Mouse (Mus musculus) adrenal gland, postnatal 36 days (tissue): ENCODE measurements at regions not wholly inside any gene's neighbourhood (a gene's known extent, or its start where the extent isn't known, plus 50 kb on each side); places are given as distances from the start of the nearest gene placed in this dataset.

Source experiments
- DNase-seq, 2 experiments: peaks; one replicate each; pipeline ENCODE4 v3.0.0; 2021; ENCODE audit warnings: mixed read lengths in 1 of 2

- DNase-seq, result no peak
These were observed 413.3 kb upstream of the Castor2 start for GRCm38 (mm10) chr5:133686206-133686605.

DNA sequence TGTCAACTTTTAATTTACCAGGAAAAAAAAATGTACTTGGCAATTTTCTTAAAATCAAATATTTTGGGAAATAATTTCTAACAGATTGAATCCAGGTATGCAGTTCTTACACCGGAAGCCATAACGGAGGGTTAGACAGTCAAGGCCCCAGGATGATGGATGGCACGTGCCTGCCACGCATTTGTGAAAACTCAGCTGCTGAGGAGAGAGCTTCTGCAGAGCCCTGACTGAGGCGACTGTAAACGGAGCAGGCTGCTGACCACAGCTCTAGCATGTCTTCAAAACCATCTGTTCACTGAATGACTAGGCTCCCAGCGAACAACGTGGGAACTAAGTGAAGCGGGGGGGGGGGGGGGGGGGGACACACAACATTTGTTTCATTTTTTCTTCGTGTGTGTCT, 416.5 kb upstream of the Castor2 start:
- no peak for DNase-seq

- no peak for DNase-seq
These were observed 422.6 kb upstream of the Castor2 start for GRCm38 (mm10) chr5:133676791-133677450.

DNA sequence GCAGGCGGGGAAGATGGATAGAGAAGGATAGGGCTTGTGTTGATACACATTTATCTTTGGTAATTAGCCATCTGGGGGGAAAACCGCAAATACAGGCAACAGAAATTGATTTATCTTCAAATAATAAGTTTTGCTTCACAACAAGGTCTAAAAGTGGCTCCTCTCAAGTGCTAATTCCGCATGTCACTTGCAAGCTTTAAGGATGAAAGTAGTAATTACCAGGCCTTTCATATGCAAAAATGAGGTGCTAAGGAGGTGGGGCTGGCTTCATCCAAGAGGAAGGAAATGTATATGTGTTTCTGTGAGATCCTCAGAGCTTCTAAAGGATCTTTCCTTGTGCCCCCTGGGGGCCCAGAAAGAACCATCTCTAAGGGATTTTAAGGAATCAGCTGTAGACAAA, 423.9 kb upstream of the Castor2 start:
- DNase-seq, result no peak

- DNase-seq, result peak; percentile 71 to 72
These were observed 433.0 kb upstream of the Castor2 start for GRCm38 (mm10) chr5:133666473-133666872.

- DNase-seq, result no peak
These were observed 436.8 kb upstream of the Castor2 start for GRCm38 (mm10) chr5:133662474-133663256.

GRCm38 (mm10) chr5:133660351-133660750, 439.2 kb upstream of the Castor2 start:
- no peak for DNase-seq

DNA sequence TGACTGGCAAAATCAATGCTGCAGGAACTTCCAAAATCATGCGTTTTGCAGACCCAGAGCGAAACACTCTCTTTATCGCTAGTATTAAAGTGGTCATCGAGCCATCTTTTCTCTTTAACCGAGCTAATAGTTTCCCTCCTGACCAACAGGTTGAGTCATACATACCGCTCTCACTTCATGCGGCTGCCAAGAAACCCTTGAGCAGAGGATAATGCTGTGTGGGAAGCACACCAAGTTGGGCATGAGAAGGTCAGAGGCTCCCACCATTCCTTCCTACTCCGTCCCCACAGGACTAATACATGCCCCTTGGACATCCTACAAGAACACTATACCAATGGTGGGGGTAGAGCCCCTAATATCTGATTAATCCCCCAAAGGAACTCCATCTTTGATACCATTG, 442.7 kb upstream of the Castor2 start:
- peak in 1 of 2 experiments; percentile 1 for DNase-seq

DNA sequence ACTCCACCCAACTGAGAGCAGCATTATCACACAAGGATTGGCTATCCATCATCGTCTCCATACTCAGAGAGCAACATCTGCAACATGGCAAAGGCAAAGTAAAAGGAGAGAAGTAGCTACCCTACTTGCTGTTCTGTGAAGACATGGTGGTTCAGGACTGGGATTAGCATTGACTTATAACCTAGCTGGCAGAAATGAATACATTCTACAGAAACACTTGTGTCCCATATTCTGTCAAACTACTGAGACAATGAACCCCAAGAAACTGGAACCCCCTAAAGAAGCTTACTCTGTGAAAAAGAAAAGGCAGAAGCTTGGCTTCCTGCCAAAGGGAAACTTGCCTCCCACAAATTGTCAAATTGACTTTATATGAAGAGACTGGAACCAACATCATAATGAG, 446.1 kb upstream of the Castor2 start:
- DNase-seq, result no peak

DNA sequence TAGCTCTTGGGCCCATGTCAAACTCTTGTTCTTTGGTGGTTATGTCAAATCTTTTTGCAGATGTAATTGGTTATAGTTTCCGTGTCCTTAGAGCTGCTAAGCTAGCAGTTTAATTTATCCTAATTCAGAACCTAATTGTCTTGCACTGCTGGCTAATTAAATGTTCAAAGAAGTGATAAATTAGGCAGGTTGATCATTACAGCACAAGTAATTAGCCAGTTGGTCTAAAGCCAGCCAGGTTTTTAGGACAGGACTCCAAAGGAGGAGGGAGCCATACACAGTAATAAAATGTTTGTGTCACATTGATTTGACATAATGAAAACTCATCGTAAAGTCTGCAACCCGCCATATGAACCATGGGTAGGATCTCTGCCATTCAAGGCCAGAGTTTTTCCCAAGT, 449.3 kb upstream of the Castor2 start:
- DNase-seq, result no peak

- DNase-seq, result no peak
These were observed 453.8 kb upstream of the Castor2 start for GRCm38 (mm10) chr5:133645696-133646195.

DNA sequence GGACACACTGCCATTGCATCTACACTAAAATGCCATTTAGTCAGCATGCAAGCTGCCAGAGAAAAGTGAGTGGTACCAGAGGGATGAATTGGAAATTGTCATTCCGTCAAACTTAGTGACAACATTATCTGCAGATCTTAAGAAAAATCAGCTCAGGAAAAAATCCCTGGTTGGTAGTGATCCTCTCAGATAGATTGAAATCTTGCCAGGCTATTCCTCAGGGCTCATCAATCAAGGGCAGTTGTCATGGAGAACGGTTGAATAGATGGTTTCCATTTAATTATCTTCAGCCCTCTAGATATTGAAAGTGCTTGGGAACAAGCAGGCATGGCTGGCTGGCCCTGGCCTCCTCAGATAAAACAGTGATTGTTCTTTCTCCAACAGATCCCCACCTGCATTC, 456.2 kb upstream of the Castor2 start:
- no peak for DNase-seq

GRCm38 (mm10) chr5:133634481-133634880, 465.0 kb upstream of the Castor2 start:
- DNase-seq, result no peak

DNA sequence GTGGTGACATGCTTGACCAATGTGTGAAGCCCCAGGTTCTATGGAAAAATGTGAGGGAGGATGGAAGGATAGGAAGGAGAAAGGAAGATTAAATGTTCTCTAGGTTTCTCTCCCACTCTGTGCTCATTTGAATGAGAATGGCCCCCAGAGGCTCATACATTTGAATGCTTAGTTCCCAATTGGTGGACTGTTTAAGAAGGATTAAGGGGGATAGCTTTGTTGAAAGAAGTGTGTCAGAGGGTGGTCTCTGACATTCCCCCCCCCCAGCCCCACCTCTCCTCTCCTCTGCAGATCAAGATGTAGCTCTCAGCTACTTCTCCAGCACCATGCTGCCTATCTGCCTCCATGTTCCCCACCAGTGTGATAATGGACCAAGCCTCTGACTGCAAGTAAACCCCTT, 467.7 kb upstream of the Castor2 start:
- no peak for DNase-seq

DNA sequence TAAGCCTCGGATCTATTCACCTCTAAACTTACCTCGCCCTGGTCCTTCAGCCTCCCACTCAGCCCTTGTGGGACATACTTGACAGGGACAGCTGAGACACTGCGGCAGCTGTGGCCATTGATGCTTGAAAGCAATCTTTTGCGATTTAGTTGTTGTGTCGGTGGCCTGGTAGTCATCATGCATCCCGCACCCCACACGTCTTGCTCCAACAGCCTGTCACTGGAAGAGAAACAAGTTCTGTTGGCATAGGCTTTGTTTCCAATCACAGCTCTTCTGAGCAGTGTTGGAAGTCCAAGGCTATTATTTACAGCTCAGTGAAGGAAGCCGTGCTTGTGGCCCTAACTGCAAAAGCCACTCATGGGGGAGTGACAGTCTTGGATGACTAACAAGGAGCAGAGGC, 480.2 kb upstream of the Castor2 start:
- DNase-seq, result no peak

DNA sequence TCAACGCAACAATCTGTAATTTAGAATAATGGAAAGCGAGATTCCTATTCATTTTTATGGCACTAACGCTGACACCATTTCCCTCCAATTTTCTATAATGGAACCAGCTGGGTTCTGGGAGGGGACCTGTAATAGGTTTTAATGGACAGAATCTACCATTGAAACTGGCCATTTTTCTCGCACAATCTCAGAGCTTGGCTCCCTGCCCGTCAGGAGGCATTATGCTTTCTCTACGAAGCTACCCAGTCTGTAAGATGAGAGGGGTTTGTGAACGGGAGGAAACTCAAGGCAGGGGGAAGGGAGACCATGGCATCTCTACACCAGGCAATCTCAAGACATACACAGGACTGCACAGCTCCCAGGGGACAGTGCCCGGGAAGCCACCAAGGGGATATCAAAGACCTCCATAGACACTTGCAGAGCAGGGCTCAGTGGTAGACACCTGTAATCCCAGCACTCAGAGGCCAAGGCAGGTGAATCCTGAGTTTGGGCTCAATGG, 498.2 kb upstream of the Castor2 start:
- no peak for DNase-seq

DNA sequence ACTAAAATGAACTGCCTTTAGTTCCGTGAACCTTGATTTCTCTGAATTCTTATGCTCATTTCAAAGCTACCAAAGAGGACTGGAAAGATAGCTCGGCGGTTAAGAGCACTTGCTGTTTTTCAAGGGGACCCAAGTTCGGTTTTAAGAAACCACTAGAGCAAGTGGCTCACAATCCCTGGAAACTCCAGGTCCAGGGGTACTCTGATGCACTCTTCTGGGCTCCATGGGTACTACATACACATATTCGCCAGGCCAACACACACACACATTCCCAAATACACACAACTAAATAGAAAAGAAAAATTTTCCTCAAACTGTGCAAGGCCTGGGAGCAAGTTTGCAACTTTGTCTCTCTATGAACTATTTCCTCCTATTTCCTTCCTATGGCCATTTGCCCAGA, 498.9 kb upstream of the Castor2 start:
- no peak for DNase-seq

DNA sequence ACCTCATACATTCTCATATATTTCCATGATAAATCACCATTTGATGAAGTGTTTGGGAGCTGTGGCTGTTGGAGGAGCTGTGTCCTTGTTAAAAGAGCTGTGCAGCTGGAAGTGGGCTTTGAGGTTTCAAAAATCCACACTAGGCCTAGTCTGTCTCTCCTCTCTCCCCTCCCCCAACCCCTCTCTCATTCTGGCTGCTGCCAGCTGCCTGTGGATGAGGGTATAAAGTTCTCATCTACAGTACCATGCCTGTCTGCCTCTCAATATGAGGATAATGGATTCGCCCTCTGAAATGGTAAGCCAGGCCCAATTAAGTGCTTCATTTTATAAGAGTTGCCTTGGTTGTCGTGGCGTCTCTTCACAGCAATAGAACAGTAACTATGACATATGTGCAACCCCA, 501.4 kb upstream of the Castor2 start:
- DNase-seq, result no peak

DNA sequence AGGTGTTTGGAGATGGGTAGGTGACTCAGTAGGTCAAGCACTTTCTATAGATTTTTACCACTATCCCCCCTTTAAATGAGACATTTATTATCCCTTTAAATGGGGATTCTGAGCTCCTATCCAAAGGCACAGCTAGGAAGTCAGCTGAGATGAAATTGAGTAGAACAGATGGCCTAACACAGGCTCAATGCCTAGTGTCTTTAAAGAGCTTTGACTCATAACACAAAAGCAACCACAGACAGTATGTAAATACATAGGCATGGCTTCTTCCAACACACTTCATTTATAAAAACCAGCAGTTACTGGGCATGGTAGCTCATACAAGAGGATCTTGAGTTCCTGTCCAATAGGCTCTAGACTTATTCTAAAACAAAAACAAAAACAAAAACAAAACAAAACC, 513.0 kb upstream of the Castor2 start:
- no peak for DNase-seq

GRCm38 (mm10) chr5:133585181-133585580, 514.3 kb upstream of the Castor2 start:
- peak; percentile 67 to 77 for DNase-seq

- DNase-seq, result no peak
These were observed 522.9 kb upstream of the Castor2 start for GRCm38 (mm10) chr5:133576595-133576994.

DNA sequence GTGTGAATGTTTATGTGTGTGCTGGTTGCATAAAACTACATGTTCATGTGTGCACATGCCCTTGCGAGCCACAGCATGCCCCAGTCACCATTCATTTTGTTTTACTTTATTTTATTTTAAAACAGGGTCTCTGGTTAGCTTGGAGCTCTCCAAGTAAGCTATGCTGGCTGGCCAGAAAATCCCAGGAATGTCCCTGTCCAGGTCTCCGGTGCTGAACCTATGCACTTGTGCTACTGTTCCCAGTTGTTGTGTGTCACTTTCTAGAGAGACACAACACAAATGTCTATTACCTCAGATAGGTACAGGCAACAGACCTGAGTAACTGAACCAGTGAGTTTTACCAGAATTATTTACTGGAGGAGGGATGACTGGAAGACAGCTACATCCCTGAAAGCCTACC, 530.4 kb upstream of the Castor2 start:
- DNase-seq, result peak in 1 of 2 experiments; percentile 8

- DNase-seq, result no peak
These were observed 533.0 kb upstream of the Castor2 start for GRCm38 (mm10) chr5:133566506-133566905.

GRCm38 (mm10) chr5:133550657-133551056, 548.9 kb upstream of the Castor2 start:
- DNase-seq, result no peak
